Mouse (Mus musculus) forebrain, embryonic 14.5 days (tissue): ENCODE data around the gene Ccdc30. TPM values are rescaled to one million over a fixed set of nuclear protein-coding genes. Genes with fewer than 3 reads are reported as not detected.
A peak's percentile ranks its signal among the peaks of the same experiment; 100 is the strongest.

Experiments
- ATAC-seq: fragments of 200-750 bp; cut with Nextera tagmentation; 2 replicates; pipeline ENCODE4 v1.8.0; 2017; ENCODE audit warnings: mild to moderate bottlenecking, moderate library complexity
- DNase-seq: peaks from one replicate; pipeline ENCODE4 v3.0.0-alpha.2; 2015; ENCODE audit warnings: low spot score
- H3K27ac ChIP-seq: fragments of 300-500 bp; sonication (generic); 2 replicates; pipeline ENCODE4 v1.5.1; 2014; ENCODE audit warnings: low read depth, mild to moderate bottlenecking, control low read depth, low read length, moderate library complexity
- H3K27me3 ChIP-seq: fragments of 300-500 bp; sonication (generic); replicated peaks from 2 replicates; pipeline ENCODE4 v1.6.1; 2014; ENCODE audit warnings: low read length, control low read depth, mixed read lengths; ENCODE audit not compliant: control insufficient read depth, insufficient read depth
- H3K36me3 ChIP-seq: fragments of 300-500 bp; sonication (generic); 2 replicates; pipeline ENCODE4 v1.6.1; 2014; ENCODE audit warnings: low read length, control low read depth; ENCODE audit not compliant: control insufficient read depth, insufficient read depth
- H3K4me1 ChIP-seq: fragments of 300-500 bp; sonication (generic); 2 replicates; pipeline ENCODE4 v1.6.1; 2014; ENCODE audit warnings: antibody characterized with exemption, low read length, control low read depth; ENCODE audit not compliant: control insufficient read depth, insufficient read depth
- H3K4me2 ChIP-seq: fragments of 300-500 bp; sonication (generic); 2 replicates; pipeline ENCODE4 v1.6.1; 2014; ENCODE audit warnings: mild to moderate bottlenecking, control low read depth, low read length
- H3K4me3 ChIP-seq: fragments of 300-500 bp; sonication (generic); 2 replicates; pipeline ENCODE4 v1.5.1; 2014; ENCODE audit warnings: low read depth, low read length, control low read depth
- H3K9ac ChIP-seq: fragments of 300-500 bp; sonication (generic); 2 replicates; pipeline ENCODE4 v1.6.1; 2014; ENCODE audit warnings: mild to moderate bottlenecking, low read length, control low read depth, moderate library complexity
- H3K9me3 ChIP-seq: fragments of 300-500 bp; sonication (generic); replicated peaks from 2 replicates; pipeline ENCODE4 v1.6.1; 2016; ENCODE audit warnings: low read length, control low read depth, mixed read lengths; ENCODE audit not compliant: control insufficient read depth
- WGBS: fragments of 180-500 bp; shearing (Covaris S2); extraction: QIAGEN DNeasy Blood & Tissue Kit; methylation state at CpG from one replicate; pipeline ENCODE4 v1.1.7; 2014; 5-methylcytosine and 5-hydroxymethylcytosine counted together
- polyA plus RNA-seq: library from polyadenylated mRNA; unstranded; fragments of >200 nt; fragmentation: Nextera tagmentation; extraction: Ambion mirVana; gene quantifications from 2 replicates; pipeline ENCODE4 v1.2.1, GENCODE M21; 2014

The Ccdc30 gene
- 14.0 and 14.4 TPM in 2 replicates for polyA plus RNA-seq

DNA sequence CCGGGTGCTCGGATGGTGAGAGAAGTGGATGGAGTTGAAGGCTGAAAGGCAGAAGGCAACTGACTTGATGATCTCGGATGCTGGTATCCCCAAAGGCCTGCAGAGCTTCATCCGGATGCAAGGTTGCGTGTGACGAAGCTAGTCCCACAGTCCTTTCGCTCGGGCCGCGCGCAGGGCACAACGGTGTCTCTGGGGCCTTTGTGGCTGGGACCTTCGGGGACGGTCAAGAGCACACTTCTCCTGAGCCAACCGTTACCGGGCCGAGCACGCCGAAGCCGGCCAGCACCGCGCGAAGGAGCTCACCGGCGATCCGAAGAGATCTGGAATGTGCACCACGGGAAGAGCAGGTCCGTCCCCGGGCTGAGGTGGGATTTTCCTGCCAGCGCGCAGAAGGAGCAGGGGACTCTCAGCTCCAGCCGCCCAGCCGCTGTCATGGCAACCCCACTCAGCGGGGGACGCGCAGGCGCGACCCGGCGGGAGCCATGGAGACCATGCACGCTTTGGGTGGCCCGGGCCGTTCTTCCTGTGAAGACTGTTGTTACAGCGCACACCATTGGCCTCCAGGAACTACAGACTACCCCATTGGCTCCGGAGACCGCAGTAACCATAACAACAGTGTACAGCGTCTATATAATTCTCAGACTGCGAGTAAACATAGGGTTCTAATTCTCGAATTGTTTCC is at the start of gene Ccdc30:
Gene Ccdc30, minus strand, starts transcription at position 450 of the 682 bp plus-strand sequence.
- under 1% methylated on average over 49 of the region's 49 CpGs for WGBS
- ATAC-seq = peak; percentile 100
- Histone ChIP-seq H3K9ac (peak within 1 kb of the TSS; percentile 72), H3K9me3 (no peaks in the 10 kb centered on the region), H3K4me2 (peak within 1 kb of the TSS; percentile 87), H3K4me3 (peak within 1 kb of the TSS; percentile 58), H3K27ac (peak within 1 kb of the TSS; percentile 72), H3K27me3 (no peaks in the 10 kb centered on the region), H3K4me1 (peaks cover 12% of the 10 kb centered on the region), H3K36me3 (no peaks in the 10 kb centered on the region)
- DNase-seq = peak; percentile 96

- Histone ChIP-seq H3K27me3 (no peaks in the 10 kb centered on the region), H3K9me3 (no peaks in the 10 kb centered on the region), H3K4me1 (peaks cover 31% of the 10 kb centered on the region), H3K9ac (no peak overlapping the region), H3K27ac (peak overlapping the region; percentile 89), H3K4me2 (no peak overlapping the region), H3K4me3 (no peak overlapping the region), H3K36me3 (no peaks in the 10 kb centered on the region)
- 67% methylated on average over 13 of the region's 13 CpGs for WGBS
- ATAC-seq = no peak
- peak; percentile 36 for DNase-seq
Measured at GRCm38 (mm10) chr4:119463756-119464419, 48.6 kb upstream of the Ccdc30 start.

GRCm38 (mm10) chr4:119462858-119463755 is 47.8 kb upstream of the Ccdc30 start:
- peak; percentile 90 for DNase-seq
- Histone ChIP-seq H3K36me3 (no peaks in the 10 kb centered on the region), H3K9ac (no peak overlapping the region), H3K9me3 (no peaks in the 10 kb centered on the region), H3K4me2 (peak overlapping the region; percentile 25; the same call in 1 of the 2 replicates), H3K4me3 (no peak overlapping the region), H3K27me3 (no peaks in the 10 kb centered on the region), H3K4me1 (peaks cover 31% of the 10 kb centered on the region), H3K27ac (peak overlapping the region; percentile 89)
- peak; percentile 64 for ATAC-seq
- 30% methylated on average over 11 of the region's 11 CpGs for WGBS

GRCm38 (mm10) chr4:119462457-119462856 is 47.1 kb upstream of the Ccdc30 start:
- 86% methylated on average over 3 of the region's 3 CpGs for WGBS

GRCm38 (mm10) chr4:119460728-119461141 is 45.4 kb upstream of the Ccdc30 start:
- WGBS = 13% methylated on average over 8 of the region's 8 CpGs
- no peaks in the 10 kb centered on the region for H3K36me3 ChIP-seq
- H3K9ac ChIP-seq = no peak overlapping the region
- H3K27me3 ChIP-seq = no peaks in the 10 kb centered on the region
- ATAC-seq = peak; percentile 92
- H3K27ac ChIP-seq = peak overlapping the region; percentile 89
- peak; percentile 98 for DNase-seq
- peak overlapping the region; percentile 32 for H3K4me2 ChIP-seq
- no peaks in the 10 kb centered on the region for H3K9me3 ChIP-seq
- H3K4me3 ChIP-seq = no peak overlapping the region
- peaks cover 31% of the 10 kb centered on the region for H3K4me1 ChIP-seq

More at GRCm38 (mm10) chr4:119462457-119462856, 47.1 kb upstream of the Ccdc30 start:
- H3K9me3 ChIP-seq = no peaks in the 10 kb centered on the region
- H3K4me1 ChIP-seq = peaks cover 31% of the 10 kb centered on the region
- H3K27me3 ChIP-seq = no peaks in the 10 kb centered on the region
- DNase-seq (peak; percentile 2), ATAC-seq (no peak)
- no peaks in the 10 kb centered on the region for H3K36me3 ChIP-seq
- peak overlapping the region; percentile 25; the same call in 1 of the 2 replicates for H3K4me2 ChIP-seq
- H3K4me3 ChIP-seq = no peak overlapping the region
- H3K9ac ChIP-seq = no peak overlapping the region
- peak overlapping the region; percentile 89 for H3K27ac ChIP-seq

DNA sequence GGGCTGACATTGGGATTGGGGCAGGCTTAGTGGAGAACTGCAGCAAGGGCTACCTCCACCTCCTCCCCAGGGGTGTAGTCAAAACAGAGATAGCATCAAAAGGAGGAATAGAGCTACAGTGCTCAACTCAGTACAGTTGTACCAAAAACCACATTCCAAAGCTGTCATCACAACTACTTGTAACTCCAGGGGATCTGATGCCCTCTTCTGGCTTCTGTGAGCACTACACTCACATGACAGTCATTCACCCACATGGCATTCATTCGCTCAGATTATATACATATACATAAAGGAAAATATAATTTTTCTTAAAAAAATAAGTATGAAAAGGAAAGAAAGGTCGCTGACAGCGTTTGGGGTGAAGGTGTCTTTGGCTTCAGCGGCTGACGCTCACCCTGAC is 45.0 kb upstream of the Ccdc30 start:
- Histone ChIP-seq H3K9me3 (no peaks in the 10 kb centered on the region), H3K4me2 (peak overlapping the region; percentile 32), H3K9ac (no peak overlapping the region), H3K27ac (peak overlapping the region; percentile 89), H3K4me3 (no peak overlapping the region), H3K36me3 (no peaks in the 10 kb centered on the region), H3K4me1 (peaks cover 31% of the 10 kb centered on the region), H3K27me3 (no peaks in the 10 kb centered on the region)
- peak; percentile 38 for ATAC-seq
- peak; percentile 76 for DNase-seq
- 67% methylated on average over 5 of the region's 5 CpGs for WGBS

DNA sequence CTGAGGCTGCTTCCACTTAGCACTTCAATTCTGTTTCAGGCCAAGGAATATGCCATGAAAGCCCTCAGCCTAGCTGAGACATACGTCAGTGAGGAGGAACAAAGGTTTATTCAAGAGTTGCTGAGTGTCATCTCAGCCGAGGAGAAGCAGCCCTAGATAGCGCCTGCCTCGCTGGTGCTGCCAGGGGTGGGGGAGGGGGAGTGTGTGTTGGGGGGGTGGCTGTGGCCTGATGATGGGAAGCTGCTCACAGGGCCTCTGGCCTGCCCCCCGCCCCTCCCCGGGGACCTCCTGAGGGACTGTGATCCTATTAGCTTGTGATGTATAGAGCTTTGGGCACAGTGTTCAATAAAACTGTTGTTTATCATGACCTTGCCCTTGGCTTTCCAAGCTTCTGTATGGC is 38.2 kb upstream of the Ccdc30 start:
- 17% methylated on average over 6 of the region's 6 CpGs for WGBS
- H3K36me3 ChIP-seq = no peaks in the 10 kb centered on the region
- H3K9me3 ChIP-seq = no peaks in the 10 kb centered on the region
- no peak overlapping the region for H3K4me2 ChIP-seq
- DNase-seq (peak; percentile 39), ATAC-seq (peak; percentile 61; the same call in 1 of the 2 replicates)
- no peaks in the 10 kb centered on the region for H3K27me3 ChIP-seq
- peak overlapping the region; percentile 27 for H3K27ac ChIP-seq
- no peak overlapping the region for H3K4me3 ChIP-seq
- no peak overlapping the region for H3K9ac ChIP-seq
- peaks cover 3% of the 10 kb centered on the region; the same call in 1 of the 2 replicates for H3K4me1 ChIP-seq

DNA sequence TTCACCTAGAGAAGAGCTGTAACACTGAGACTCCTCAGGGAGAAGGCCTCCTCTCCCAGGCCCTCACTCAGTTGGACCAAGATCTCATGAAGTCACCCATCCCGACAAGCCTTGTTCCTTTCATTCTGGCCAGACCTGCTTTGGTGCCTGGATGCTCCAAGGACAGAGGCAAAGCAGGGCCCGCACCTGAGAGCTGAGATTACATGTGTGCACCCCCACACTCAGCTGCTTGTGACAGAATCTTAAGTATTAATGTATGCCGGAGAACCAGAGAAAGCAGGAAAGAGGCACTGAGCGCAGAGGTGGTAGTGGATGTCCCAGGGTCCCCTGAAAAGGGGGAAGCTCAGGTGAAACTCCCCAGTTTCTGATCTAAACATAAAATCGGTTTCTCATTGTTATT is 37.8 kb upstream of the Ccdc30 start:
- peaks cover 3% of the 10 kb centered on the region; the same call in 1 of the 2 replicates for H3K4me1 ChIP-seq
- ATAC-seq (peak; percentile 34; the same call in 1 of the 2 replicates), DNase-seq (peak; percentile 2)
- H3K9ac ChIP-seq = no peak overlapping the region
- H3K4me2 ChIP-seq = no peak overlapping the region
- H3K4me3 ChIP-seq = no peak overlapping the region
- 70% methylated on average over 5 of the region's 5 CpGs for WGBS
- no peaks in the 10 kb centered on the region for H3K9me3 ChIP-seq
- H3K27ac ChIP-seq = peak overlapping the region; percentile 27
- no peaks in the 10 kb centered on the region for H3K27me3 ChIP-seq
- H3K36me3 ChIP-seq = no peaks in the 10 kb centered on the region
